Mouse (Mus musculus) embryonic facial prominence, embryonic 10.5 days (tissue): ENCODE measurements around the gene Als2cl. TPM values are rescaled to one million over a fixed set of nuclear protein-coding genes. Genes with fewer than 3 reads are reported as not detected.

Experiments
- microRNA-seq: library from miRNA; unstranded; fragments of <30 nt; microRNA quantifications from one replicate; pipeline ENCODE4, GENCODE M21; 2017
- polyA plus RNA-seq: library from polyadenylated mRNA; unstranded; fragments of >200 nt; fragmentation: Nextera tagmentation; extraction: Ambion mirVana; gene quantifications from 2 replicates; pipeline ENCODE4 v1.2.1, GENCODE M21; 2016

Als2cl gene
- polyA plus RNA-seq, 1 experiment from 2014 or later, result 2.1 TPM

Small RNAs within 50 kb of the gene (microRNA-seq; reads per million reads assigned to microRNA genes)
- gene Gm24269, result not detected

Other genes with a start within 250 kb of the Als2cl start
- 1.9 and 2.0 TPM in 2 replicates for gene Nbeal2, start 225.7 kb upstream of the Als2cl start, polyA plus RNA-seq
- 174 and 177 TPM in 2 replicates for gene Ccdc12, start 223.4 kb upstream of the Als2cl start, polyA plus RNA-seq
- 0.86 and 4.4 TPM in 2 replicates for gene Myl3, start 138.0 kb upstream of the Als2cl start, polyA plus RNA-seq
- 39.2 and 46.3 TPM in 2 replicates for gene Pth1r, start 132.7 kb upstream of the Als2cl start, polyA plus RNA-seq
- not detected in 2 replicates for gene Prss42, start 81.7 kb upstream of the Als2cl start, polyA plus RNA-seq
- gene Prss44, start 65.9 kb upstream of the Als2cl start, polyA plus RNA-seq, result not detected in 2 replicates
- gene Prss43, start 53.2 kb upstream of the Als2cl start, polyA plus RNA-seq, result not detected in 2 replicates
- gene Prss45, start 45.3 kb upstream of the Als2cl start, polyA plus RNA-seq, result not detected in 2 replicates
- not detected in 2 replicates for gene Prss46, start 35.4 kb upstream of the Als2cl start, polyA plus RNA-seq
- 0.55 and 0.67 TPM in 2 replicates for gene Prss50, start 21.9 kb upstream of the Als2cl start, polyA plus RNA-seq
- gene Tmie, start 243 bp downstream of the Als2cl start, polyA plus RNA-seq, result 0.31 and 0.60 TPM in 2 replicates
- not detected in 2 replicates for gene Fam240a, start 37.0 kb downstream of the Als2cl start, polyA plus RNA-seq
- not detected in 2 replicates for gene Tdgf1, start 66.3 kb downstream of the Als2cl start, polyA plus RNA-seq
- 0.14 and 0.15 TPM in 2 replicates for gene Lrrc2, start 71.7 kb downstream of the Als2cl start, polyA plus RNA-seq
- 0.11 and 0.40 TPM in 2 replicates for gene Rtp3, start 110.7 kb downstream of the Als2cl start, polyA plus RNA-seq
- not detected in 2 replicates for gene Ltf, start 139.4 kb downstream of the Als2cl start, polyA plus RNA-seq
- 0.35 and 0.98 TPM in 2 replicates for gene Ccrl2, start 177.6 kb downstream of the Als2cl start, polyA plus RNA-seq
- 38.6 and 39.4 TPM in 2 replicates for gene Lrrfip2, start 237.7 kb downstream of the Als2cl start, polyA plus RNA-seq